Mouse (Mus musculus) stomach, postnatal 0 days (tissue): ENCODE measurements at regions not wholly inside any gene's neighbourhood (a gene's known extent, or its start where the extent isn't known, plus 50 kb on each side); places are given as distances from the start of the nearest gene placed in this dataset.

ENCODE experiments used
- CTCF ChIP-seq: IDR thresholded peaks from 2 replicates; pipeline ENCODE4 v1.5.1; 2016; ENCODE audit warnings: antibody characterized with exemption, low read depth, mild to moderate bottlenecking, moderate library complexity
- EP300 ChIP-seq: optimal IDR thresholded peaks from 2 replicates; pipeline ENCODE3; 2016; ENCODE audit warnings: antibody characterized with exemption

GRCm38 (mm10) chr17:80798281-80798980 is 70.1 kb upstream of the Map4k3 start:
- no peak for TF ChIP-seq CTCF
- TF ChIP-seq EP300, result no peak
